Mouse (Mus musculus) lung, postnatal 0 days (tissue): ENCODE measurements around the gene Lrrd1.

Source experiments
- CTCF ChIP-seq: IDR thresholded peaks from 2 replicates; pipeline ENCODE4 v1.5.1; 2016; ENCODE audit warnings: antibody characterized with exemption, mild to moderate bottlenecking
- EP300 ChIP-seq: IDR thresholded peaks from 2 replicates; pipeline ENCODE4 v1.6.1; 2016; ENCODE audit warnings: antibody characterized with exemption, mild to moderate bottlenecking, control low read depth

- TF ChIP-seq CTCF, result no peak
- no peak for TF ChIP-seq EP300
Measured at GRCm38 (mm10) chr5:3800881-3801280, 44.1 kb upstream of the Lrrd1 start.
